Mouse (Mus musculus): ENCODE results near the gene Gm49395.

Gene Gm49395

DNA sequence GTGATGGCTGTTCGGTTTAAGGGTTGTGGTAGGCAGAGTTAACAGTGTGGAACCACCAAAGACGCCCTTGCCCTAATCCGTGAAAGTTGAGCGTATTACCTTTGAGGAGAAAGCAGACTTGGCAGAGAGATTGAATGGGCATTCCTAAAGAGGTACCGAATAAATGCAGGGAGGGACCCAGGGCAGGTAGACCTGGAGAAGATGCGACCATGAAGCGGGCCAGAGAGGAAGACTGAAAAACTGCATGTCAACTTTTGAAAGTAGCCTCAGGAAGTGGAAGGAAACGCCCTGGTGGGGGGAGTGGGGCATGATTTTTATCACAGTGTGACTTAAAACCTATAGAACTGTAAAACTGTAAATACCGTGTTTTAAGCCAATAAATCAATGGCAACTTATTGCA lies 2.3 kb downstream of the Gm49395 start:
- DNase-seq (ENCODE audit: extremely low spot score, low spot score), result no peak

DNA sequence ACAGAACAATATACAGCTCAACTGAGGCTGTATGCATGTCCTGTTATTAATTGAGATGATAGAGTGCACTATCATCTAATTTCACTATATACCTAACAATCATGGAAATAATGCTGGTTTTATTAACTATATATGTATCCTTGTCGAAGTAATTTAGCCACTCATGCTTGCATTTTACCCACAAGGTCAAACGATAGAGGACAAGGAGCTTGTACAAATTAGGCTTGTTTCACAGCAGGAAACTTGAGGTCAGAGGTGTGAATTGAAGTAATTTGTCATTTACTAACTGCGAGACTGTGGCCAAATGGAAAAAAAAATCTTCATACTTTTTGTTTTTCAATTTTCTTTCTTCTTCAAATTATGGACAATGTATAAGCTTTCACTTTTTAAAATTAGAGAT lies 3.5 kb downstream of the Gm49395 start:
- DNase-seq (ENCODE audit: extremely low spot score, low spot score), result no peak

DNA sequence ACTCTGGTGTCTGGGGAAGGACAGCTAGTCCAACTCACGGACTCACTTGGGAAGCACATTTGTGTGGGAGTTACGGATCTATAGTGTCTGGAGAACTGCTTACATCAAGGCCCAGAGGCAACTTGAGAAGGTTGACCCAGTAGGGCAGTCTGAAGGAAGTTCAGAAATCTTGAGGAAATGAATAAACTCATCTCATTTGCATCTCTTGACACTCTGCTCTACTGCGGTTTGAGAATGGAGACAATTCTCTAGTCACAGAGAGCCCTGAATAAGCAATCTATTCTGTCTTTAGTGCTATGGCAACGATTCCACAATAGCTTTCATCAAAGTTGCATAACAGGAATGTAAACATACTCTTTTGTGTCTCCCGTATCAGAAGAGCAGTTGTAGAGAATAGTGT lies 4.8 kb downstream of the Gm49395 start:
- no peak for DNase-seq (ENCODE audit: extremely low spot score, low spot score)

DNA sequence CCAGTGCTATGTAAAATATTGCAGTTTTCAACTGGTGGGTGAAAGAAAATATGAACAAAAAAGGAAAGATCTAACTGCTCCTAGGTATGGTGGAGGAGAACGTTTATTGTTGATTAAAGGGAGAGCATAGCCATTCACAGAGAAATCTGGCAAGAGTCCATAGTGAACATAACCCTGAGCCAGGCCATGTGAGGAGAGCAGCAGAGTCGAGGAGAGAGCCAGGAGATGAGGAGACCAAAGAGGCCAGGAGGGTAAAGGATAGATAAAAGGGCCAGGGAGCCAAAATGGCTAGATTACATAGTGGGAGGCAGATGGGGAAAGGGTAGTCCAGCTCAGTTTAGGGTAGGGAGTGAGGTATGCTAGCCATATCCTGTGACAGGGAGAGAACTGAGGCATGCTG lies 5.5 kb downstream of the Gm49395 start:
- DNase-seq (ENCODE audit: extremely low spot score, low spot score), result no peak

DNA sequence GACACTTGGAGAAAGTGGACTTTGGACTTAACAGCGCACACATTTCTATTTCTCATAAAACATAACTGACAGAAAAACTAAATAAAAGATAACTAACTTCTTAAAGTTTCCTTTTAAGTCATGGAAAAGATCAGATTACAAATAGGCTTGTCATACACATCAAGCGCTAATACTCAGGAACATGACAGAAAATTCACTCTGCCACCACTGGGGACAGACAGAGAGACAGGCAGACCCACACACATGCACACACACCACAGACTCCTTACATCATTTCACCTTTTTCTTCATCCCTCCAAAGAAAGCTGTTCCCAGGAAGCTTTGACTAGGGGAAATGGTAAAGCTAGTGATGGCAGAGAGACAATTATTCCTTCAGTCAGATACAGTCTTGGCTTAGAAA lies 6.3 kb downstream of the Gm49395 start:
- DNase-seq (ENCODE audit: extremely low spot score, low spot score), result no peak

DNA sequence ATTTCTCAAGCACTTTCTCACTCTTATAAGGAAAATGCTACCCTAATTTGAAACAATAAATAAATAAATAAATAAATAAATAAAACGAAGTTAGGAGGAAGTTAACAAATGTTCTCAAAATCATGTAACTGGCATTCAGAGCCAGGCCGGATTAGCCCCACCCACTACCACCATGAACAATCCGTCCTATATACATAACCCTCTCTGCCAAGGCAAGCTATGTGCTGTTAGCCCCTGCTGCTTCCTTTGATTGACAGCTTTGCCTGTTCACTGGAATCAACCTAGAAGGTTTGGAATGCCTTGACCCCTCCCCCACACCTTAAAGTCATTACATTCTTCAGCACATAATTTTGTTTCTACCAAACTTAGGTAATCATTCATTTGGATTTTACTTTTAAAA lies 10.2 kb downstream of the Gm49395 start:
- no peak for DNase-seq (ENCODE audit: extremely low spot score, low spot score)

DNA sequence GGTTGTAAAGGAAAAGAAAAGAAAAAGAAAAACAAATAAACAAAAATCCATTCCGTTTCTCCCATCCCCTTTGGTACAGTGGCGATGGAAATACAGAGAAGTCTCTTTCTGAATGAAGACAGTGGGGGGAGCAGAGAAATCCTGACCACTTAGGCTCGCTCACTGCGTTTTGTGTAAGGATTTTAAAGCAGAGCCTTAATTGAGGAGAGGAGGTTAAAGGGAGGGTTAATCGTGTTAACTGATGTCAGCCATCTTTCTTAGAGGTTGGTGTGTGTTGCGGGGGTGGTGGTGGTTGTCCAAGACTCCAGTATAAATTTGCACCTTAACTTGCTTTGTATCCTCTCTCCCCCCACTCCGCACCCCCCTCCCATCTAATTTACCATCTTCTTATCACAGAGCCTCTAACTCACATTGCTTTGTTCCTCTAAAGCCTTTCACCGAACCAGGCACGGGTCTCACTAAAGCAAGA lies 10.7 kb downstream of the Gm49395 start:
- peak; percentile 20 for DNase-seq (ENCODE audit: extremely low spot score, low spot score)

DNA sequence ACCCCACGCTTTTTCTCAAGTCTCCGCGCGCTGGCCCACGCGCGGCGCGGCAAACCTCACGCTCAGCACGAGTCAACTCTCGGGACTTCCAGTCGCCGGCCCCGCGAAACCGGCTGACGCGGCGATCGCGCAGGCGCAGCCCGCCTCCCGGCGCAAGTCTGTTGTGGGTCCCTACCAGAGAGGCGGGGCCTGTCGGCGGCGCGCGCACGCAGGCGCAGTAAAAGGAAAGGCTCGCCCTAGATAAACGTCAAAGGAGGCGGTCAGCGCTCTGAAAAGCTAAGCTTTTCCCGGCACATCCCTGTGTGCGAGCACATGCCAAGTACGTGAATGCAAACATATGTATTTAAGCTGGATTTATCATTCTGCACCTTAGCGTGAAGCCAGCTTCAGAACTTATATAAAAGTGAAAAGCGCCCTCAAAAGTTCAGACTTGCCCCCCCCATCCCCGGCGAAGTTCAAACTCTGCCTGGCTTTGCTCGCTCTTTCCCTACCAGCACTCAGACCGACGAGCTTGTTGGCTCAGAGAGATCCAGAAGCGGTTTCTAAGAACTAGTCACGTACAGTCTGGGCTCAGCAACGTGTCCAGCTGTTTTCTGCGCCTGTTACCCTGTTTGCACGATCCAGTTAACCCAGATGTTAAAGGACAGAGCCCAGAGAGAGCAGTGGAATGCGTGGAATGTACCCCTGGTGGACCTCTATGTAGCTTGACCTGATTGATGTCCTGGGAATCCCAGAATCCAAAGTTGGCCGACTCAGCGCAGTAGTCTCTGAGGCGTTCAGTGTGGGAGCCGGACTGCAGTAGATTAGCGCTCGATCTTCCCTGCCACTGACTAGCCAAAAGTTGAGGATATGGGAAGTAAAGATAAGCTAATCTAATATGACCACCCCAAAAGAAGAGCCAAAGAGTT lies 11.4 kb downstream of the Gm49395 start, which contains the start of gene Pelo:
Gene Pelo, minus strand, starts transcription at position 118 of the 908 bp plus-strand sequence.
- peak; percentile 90 for DNase-seq (ENCODE audit: extremely low spot score, low spot score)

DNA sequence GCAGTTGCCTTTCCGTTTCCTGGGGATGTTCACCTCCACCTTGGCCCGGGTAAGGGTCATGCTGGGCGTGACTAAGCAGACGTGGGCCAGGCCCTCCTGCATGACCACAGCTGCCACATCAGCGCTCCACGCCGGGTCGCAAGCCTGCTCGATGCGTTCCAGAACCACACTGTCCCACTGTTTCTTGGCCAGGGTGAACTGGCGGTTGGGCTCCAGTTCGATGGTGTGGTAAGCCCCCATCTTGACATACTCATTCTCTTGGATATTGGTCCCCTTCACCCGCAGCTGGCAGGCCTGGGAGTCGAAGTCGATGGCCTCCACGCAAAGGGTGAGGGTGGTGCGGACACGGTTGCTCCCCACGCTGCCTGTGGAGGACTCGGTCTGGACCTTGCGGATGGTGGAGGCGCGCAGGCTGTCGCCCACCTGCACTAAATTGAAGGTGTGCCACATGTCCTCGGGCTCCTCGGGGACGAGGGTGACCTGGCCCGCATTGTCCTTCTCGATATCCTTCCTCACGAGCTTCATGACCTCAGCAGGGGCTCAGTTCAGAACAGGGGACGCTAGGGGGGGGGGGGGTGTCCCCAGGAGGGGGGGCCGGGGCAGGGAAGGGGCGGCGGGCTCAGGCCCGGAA lies 12.2 kb downstream of the Gm49395 start:
- DNase-seq (ENCODE audit: extremely low spot score, low spot score), result peak; percentile 50

DNA sequence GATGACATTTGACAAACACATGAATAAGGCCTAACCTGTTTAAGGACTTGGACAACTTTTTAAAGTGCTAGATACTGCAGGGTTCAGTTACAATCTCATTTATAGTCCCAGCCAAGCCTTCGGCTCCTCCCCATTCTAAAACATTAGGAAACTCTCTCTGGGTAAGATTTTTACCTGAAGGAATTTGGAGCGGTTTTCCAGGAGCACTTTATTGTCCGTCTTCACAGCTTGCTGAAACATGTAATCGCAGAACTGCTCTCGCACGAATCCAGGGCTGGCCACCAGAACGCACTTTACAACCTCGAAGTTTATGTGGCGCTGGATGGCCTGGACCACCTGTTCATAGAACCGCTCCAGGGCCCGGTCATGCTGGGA lies 12.7 kb downstream of the Gm49395 start:
- DNase-seq (ENCODE audit: extremely low spot score, low spot score), result no peak

DNA sequence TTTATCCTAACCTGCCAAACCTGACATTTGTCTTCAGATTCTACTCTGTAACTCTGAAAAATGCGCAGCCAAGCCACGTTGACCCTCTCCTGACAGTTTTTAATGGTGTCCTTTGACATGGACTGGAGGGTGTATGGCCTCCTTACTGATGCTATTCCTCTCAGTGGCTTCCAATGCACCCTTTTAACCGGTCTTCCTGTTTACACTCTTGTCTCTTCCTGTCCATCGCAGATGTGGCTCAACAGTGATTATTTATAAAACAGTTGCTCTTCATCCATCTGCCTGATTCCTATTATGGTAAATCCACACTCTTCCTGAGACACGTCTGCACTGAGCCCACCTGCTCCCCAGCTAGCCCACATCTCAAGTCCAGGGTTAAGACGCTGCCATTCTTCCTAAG lies 15.7 kb downstream of the Gm49395 start:
- DNase-seq (ENCODE audit: extremely low spot score, low spot score), result no peak

DNA sequence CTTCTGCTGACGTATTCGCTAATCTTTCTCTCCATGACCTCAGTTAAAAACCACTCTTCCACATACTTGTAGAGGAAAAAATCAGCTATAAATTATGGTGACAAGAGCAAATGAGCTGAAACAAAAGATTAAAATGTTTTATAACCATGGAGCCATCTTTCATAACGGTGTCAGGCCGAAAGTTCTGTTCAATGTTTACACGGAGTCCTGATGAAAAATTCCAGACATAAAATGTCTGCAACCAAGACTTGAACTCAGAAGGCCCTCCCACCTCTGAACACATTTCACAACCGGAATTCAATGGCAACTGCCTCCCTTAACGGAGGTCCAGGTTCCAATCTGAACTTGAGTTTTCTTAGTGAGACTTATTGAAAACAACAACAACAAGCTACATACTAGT lies 19.4 kb downstream of the Gm49395 start:
- DNase-seq (ENCODE audit: extremely low spot score, low spot score), result no peak

DNA sequence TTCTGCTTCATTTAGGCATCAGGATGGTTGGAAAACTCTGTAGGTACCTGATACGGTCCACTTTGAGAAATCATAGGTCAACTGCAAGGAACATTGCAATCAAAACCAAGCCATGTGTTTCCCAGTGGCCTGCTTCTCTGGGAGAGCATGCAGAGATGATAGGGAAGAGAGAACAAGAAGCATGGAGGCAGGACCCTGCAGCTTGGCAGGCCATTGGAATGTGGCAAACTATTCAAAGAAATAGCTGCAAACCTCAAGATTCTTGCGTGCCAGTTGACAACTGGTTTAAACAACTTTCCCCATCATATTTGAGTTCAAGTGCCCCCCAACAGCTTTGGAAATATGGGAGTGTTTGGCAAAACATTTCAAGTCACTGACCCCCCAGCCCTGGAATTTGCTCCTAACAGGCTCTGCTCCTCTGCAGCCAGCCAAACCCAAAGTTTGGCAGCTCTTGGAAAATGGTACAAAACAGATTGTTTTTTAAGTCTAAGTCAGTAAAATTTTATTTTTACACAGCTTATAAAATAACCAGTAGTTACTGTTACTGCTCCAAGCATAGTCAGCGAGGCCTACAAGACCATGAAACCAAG lies 21.6 kb downstream of the Gm49395 start:
- DNase-seq (ENCODE audit: extremely low spot score, low spot score), result no peak

DNA sequence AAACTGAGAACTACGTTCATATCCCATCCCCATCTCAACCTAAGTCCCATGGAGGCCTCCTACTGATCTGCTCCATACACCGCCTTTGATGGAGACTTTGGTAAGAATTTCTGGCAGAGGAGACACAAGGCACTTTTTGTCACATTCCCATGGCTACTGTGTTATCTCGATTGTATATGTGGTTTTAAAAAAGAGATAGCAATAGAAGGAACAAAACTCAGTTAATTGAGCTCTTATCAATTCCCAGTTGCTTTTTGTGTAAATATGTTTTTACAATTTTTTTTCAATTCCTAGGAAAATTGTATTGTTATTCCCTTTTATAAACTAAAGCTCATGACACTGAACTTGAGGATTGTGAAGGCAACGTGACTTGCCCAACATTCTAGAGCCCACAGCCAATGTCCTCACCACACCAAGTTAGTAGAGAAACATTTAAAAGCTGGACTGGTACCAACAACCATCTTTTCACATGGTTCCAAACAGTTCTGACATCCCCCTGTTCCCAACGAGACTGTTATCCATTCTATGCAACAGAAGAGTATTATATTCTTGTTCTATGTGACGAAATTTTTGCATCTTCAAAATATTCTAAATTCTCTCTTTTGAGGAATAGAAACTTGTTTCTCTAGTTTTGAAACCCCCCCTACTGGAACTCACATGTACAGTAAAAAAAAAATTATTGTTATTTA lies 22.6 kb downstream of the Gm49395 start:
- no peak for DNase-seq (ENCODE audit: extremely low spot score, low spot score)

DNA sequence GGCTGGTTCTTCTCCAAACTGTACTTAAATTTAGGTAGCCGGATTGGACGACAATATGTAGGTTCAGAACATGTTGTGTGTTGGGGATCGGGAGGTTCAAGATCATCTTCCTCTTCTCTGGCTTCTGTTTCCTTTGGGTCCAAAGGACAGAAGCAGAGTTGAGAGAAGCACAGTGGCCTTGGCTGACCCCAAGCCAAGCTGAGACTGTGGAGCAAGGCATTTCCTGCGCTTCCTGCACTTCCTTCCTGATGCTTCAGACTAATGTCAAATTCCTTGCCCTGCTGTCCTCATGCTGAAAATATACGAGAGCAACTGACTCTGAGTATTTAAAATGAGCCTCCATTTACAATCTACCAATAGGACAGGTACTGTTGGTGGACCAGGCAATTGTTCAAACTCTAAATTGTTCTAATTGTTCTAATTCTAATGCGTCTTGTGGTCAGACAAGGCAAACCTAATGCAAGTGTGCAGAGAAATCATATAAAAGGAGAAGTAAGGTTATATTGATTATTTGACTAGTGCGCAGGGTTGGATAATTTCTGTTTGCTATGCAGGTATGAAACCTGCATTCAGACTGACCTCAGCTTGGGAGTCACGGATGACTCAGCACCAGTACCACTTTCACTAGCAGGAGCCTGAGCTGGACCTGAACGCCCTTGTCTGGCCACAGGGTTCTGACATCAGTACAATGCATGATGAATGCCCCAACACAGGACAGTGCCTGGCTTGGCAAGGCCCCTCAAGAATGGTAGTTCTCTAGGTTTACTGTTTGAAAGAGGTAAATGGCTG lies 24.2 kb downstream of the Gm49395 start:
- no peak for DNase-seq (ENCODE audit: extremely low spot score, low spot score)

DNA sequence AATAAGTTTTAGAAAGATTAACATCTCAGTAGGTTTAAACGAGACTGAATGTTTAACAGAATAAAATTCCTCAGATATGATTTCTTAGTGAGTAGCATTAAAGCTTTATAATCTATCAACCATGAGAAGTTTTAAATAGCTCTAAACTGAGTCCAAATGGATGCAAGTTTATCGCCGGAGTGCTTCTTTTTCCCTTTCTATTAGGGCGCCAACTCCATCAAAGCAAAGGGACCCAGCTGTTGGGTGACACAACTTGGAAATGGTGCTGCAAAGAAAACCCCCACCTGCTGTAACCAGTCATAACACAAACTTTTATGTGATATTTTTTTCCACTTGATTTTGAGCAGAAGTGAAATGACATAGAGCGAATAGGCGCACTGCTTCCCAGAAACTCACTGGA lies 29.3 kb downstream of the Gm49395 start:
- DNase-seq (ENCODE audit: extremely low spot score, low spot score), result no peak

DNA sequence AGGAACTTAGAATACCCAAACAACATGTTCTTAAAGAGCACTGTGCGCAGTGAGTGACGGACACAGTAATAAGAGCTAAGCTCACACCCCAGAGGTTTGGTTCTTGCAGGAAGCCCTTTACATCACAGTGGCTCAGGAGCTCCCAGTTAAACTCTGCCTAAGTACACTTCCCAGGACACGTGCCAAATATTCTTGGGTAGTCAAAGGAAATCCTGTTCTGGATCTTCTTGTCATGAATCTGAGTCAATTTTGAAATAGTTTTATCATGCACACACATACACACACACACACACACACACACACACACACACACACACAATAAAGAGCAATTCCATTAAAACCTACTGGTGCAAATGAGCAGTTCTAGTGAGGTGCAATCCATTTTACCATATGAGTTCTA lies 30.3 kb downstream of the Gm49395 start:
- DNase-seq (ENCODE audit: extremely low spot score, low spot score), result no peak

DNA sequence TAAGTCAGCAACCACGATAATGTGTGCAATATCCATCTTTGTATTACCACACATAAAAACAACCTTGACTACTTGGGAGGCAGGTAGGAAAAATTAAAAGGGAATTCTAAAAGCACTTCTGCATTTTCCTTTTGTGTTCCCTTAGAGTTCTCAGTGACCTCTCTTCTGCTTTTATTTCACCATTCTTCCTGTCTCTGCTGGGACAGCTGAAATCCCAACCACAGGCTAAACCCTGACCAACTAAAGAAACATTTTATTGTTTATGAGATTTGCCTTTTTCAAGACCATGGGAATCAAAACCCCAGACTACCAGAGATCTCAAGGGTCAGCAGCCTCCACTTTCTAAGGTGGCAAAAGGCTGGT lies 33.8 kb downstream of the Gm49395 start:
- DNase-seq (ENCODE audit: extremely low spot score, low spot score), result no peak

DNA sequence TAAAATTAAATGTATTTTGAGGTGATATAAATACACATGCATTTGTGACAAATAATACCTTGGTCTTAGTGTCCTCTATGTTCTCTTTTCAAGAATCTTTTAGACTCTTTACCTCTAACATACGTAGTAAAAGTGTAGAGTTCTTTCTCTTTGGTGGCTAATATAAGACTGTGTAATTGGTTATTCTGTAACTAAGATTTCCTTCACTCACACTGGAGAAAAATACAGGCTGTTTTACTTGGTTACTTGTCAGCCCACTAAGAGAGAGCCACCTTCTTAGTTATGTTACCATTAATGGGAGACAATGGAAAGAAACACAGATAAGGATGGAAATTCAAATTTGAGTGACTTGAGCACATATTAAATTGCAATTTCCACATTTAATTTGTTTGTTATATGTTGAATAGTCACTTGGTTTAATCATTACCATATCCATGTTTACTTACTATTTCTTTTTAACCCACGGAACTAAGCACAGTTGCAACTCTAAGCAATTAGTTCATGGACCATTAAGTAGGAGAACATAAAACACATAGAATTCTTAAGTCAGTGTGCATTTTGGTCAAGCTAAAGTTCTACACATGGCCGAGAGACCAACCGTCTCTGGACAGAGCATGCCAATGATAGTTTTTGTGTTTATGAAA lies 34.3 kb downstream of the Gm49395 start:
- no peak for DNase-seq (ENCODE audit: extremely low spot score, low spot score)

DNA sequence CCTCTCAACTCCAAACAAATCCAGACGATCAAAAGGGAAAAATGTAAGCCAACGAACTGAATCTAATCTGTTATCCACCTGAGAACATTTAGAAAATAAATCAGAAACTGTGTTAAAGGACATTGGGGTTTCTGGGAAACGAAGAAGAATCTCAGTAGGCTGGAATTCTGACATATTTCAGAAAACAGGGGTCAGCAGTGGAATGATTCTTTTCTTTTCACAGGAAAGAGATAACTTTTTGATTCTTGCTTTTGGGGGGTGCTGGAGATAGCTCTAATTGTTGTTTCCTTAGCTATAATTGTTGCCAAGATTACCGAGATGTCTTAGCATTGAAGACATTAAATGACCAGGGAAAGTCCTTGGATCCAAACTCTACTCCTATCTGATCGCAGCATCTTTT lies 44.2 kb downstream of the Gm49395 start:
- no peak for DNase-seq (ENCODE audit: extremely low spot score, low spot score)

DNA sequence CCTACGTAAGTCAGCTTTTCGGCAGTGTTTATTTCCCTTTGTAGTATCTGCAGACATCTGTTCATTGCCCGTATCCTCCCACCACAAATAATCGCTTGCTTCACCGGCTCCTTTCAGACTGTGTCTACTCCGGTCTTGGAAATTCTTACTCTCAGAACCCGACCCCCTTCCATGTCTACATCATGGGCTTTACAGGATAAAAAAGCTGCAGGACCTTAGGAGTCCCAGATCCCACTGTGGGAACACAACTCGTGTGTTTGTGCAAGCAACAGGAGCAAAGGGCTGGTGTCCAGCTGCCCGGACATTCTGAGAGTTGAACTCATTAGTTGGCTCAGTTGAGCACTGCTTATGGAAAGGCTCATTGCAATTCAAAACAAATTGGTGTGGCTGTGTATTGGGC lies 46.9 kb downstream of the Gm49395 start:
- DNase-seq (ENCODE audit: extremely low spot score, low spot score), result peak; percentile 27
